Mouse (Mus musculus) hindbrain, postnatal 0 days (tissue): ENCODE results near the gene Rbm47. TPM values are rescaled to one million over a fixed set of nuclear protein-coding genes. Genes with fewer than 3 reads are reported as not detected.
"Not testable (repeated sequence)": the region's sequence is repeated elsewhere in the genome, so short reads cannot be mapped to it uniquely, and the experiment has no call there.

Experiments
- ATAC-seq: fragments of 200-750 bp; cut with Nextera tagmentation; 2 replicates; pipeline ENCODE4 v1.8.0; 2017; ENCODE audit warnings: mild to moderate bottlenecking, moderate TSS enrichment, moderate library complexity
- DNase-seq: peaks from one replicate; pipeline ENCODE4 v3.0.0-alpha.2; 2015; ENCODE audit warnings: low spot score
- H3K27ac ChIP-seq: fragments of 300-500 bp; sonication (generic); 2 replicates; pipeline ENCODE4 v1.5.1; 2014; ENCODE audit warnings: mild to moderate bottlenecking
- H3K27me3 ChIP-seq: fragments of 300-500 bp; sonication (generic); 2 replicates; pipeline ENCODE4 v1.6.1; 2014; ENCODE audit warnings: low read length, mixed read lengths; ENCODE audit not compliant: insufficient read depth
- H3K36me3 ChIP-seq: fragments of 300-500 bp; sonication (generic); 2 replicates; pipeline ENCODE4 v1.6.1; 2014; ENCODE audit warnings: low read length, mixed read lengths; ENCODE audit not compliant: insufficient read depth
- H3K4me1 ChIP-seq: fragments of 300-500 bp; sonication (generic); 2 replicates; pipeline ENCODE4 v1.6.1; 2014; ENCODE audit warnings: antibody characterized with exemption, low read length, mixed read lengths; ENCODE audit not compliant: insufficient read depth
- H3K4me2 ChIP-seq: fragments of 300-500 bp; sonication (generic); 2 replicates; pipeline ENCODE4 v1.6.1; 2014; ENCODE audit warnings: low read depth, mild to moderate bottlenecking, low read length, moderate library complexity, mixed read lengths
- H3K4me3 ChIP-seq: fragments of 300-500 bp; sonication (generic); 2 replicates; pipeline ENCODE4 v1.5.1; 2014; ENCODE audit warnings: low read length
- H3K9ac ChIP-seq: fragments of 300-500 bp; sonication (generic); replicated peaks from 2 replicates; pipeline ENCODE4 v1.6.1; 2014; ENCODE audit warnings: mild to moderate bottlenecking, low read length, moderate library complexity, mixed read lengths
- H3K9me3 ChIP-seq: fragments of 300-500 bp; sonication (generic); 2 replicates; pipeline ENCODE4 v1.6.1; 2016; ENCODE audit warnings: low read length, mixed read lengths
- CTCF ChIP-seq: IDR thresholded peaks from 2 replicates; pipeline ENCODE4 v1.5.1; 2016; ENCODE audit warnings: antibody characterized with exemption, control low read depth, low read depth
- WGBS: fragments of 180-500 bp; shearing (Covaris S2); extraction: QIAGEN DNeasy Blood & Tissue Kit; methylation state at CpG from one replicate; pipeline ENCODE4 v1.1.7; 2014; 5-methylcytosine and 5-hydroxymethylcytosine counted together
- polyA plus RNA-seq: library from polyadenylated mRNA; unstranded; fragments of >200 nt; fragmentation: Nextera tagmentation; extraction: Ambion mirVana; gene quantifications from 2 replicates; pipeline ENCODE4 v1.2.1, GENCODE M21; 2015
- total RNA-seq: library from RNA; depleted of rRNA; stranded (reverse); fragments of >200 nt; gene quantifications from 2 replicates; pipeline ENCODE4 v1.2.3, GENCODE M21; 2014

The Rbm47 gene
- total and polyA plus RNA-seq, 2 experiments from 2014 or later, result 2.5 to 5.0 TPM

DNA sequence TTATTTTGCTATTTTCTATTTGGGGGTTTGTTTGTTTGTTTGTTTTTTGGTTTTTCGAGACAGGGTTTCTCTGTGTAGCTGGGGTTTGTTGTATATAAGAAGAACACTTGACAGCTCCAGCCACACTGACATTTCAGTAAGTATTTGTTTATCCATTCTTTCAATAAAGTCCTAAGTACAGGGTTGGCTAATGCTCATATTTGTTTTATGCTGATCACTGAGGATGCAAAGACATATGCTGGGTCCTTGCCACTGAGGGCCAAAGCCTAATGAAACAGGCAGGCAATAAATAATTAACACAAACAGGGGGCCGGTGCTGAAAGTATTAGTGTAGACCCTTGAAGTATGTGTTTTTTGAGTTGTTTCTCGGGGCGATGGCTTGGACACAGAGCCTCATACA is 32.0 kb upstream of the Rbm47 start:
- Histone ChIP-seq H3K9ac (no peak overlapping the region), H3K27ac (no peak overlapping the region), H3K4me1 (no peaks in the 10 kb centered on the region), H3K27me3 (no peaks in the 10 kb centered on the region), H3K4me3 (no peak overlapping the region), H3K9me3 (no peaks in the 10 kb centered on the region), H3K4me2 (no peak overlapping the region), H3K36me3 (no peaks in the 10 kb centered on the region)
- no peak for DNase-seq
- 88% methylated on average over 4 of the region's 4 CpGs for WGBS
- TF ChIP-seq CTCF, result no peak
- ATAC-seq, result no peak

GRCm38 (mm10) chr5:66203424-66203823 is 30.5 kb upstream of the Rbm47 start:
- Histone ChIP-seq H3K36me3 (no peaks in the 10 kb centered on the region), H3K4me2 (no peak overlapping the region), H3K9ac (no peak overlapping the region), H3K4me3 (no peak overlapping the region), H3K27ac (no peak overlapping the region), H3K4me1 (no peaks in the 10 kb centered on the region), H3K9me3 (no peaks in the 10 kb centered on the region), H3K27me3 (no peaks in the 10 kb centered on the region)
- TF ChIP-seq CTCF, result no peak
- ATAC-seq, result no peak
- no peak for DNase-seq
- 84% methylated on average over 1 of the region's 1 CpGs for WGBS

DNA sequence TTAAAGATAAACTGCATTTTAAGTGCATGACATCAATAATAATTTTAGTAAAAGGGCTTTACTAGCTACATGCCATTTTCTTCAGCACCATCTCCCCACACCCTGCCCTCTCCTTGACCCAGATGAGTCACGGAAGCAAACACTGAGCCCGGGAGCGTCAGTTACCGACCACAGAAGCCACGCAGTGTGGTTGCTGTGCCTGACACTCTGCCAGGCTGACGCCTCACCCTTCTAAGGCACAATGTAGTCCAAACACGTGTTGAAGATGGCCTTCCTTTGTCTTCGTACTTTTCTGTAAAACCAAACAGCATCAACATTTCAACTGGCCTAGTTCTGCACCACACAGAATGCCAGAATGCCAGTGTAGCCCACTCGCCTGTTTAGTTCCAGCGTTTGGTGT is 27.1 kb upstream of the Rbm47 start:
- Histone ChIP-seq H3K4me3 (no peak overlapping the region), H3K9me3 (no peaks in the 10 kb centered on the region), H3K27me3 (no peaks in the 10 kb centered on the region), H3K4me2 (no peak overlapping the region), H3K27ac (no peak overlapping the region), H3K36me3 (no peaks in the 10 kb centered on the region), H3K9ac (no peak overlapping the region), H3K4me1 (no peaks in the 10 kb centered on the region)
- no peak for DNase-seq
- TF ChIP-seq CTCF, result no peak
- no peak for ATAC-seq
- WGBS, result 75% methylated on average over 10 of the region's 10 CpGs

- ATAC-seq (no peak), DNase-seq (no peak)
- Histone ChIP-seq H3K4me1 (no peaks in the 10 kb centered on the region), H3K9me3 (no peaks in the 10 kb centered on the region), H3K4me2 (no peak overlapping the region), H3K27ac (no peak overlapping the region), H3K36me3 (no peaks in the 10 kb centered on the region), H3K4me3 (no peak overlapping the region), H3K27me3 (no peaks in the 10 kb centered on the region), H3K9ac (no peak overlapping the region)
- 87% methylated on average over 10 of the region's 10 CpGs for WGBS
- TF ChIP-seq CTCF, result no peak
Measured at GRCm38 (mm10) chr5:66195323-66195722, 22.4 kb upstream of the Rbm47 start.

- H3K4me3 ChIP-seq, result no peak overlapping the region
- no peak overlapping the region for H3K4me2 ChIP-seq
- H3K27me3 ChIP-seq, result no peaks in the 10 kb centered on the region
- 92% methylated on average over 11 of the region's 11 CpGs for WGBS
- no peak for TF ChIP-seq CTCF
- no peak for ATAC-seq
- H3K9ac ChIP-seq, result no peak overlapping the region
- no peaks in the 10 kb centered on the region for H3K36me3 ChIP-seq
- DNase-seq, result no peak
- H3K9me3 ChIP-seq, result no peaks in the 10 kb centered on the region
- no peak overlapping the region for H3K27ac ChIP-seq
- no peaks in the 10 kb centered on the region for H3K4me1 ChIP-seq
Measured at GRCm38 (mm10) chr5:66193218-66193846, 20.4 kb upstream of the Rbm47 start.

DNA sequence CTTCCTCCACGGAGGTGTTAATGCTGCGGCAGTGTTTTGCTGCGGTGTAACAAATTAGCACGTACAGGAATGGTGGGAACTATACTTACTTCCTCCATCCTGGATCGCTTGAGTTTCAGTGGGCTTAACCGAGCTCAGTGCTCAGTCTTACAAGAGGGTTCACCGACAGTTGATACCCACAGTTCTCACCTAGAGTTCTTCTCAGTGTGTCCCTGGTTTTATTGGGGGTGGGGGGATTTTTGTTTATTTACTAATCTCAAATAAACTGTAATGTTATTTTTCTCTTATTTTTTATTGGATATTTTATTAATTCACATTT is 18.2 kb upstream of the Rbm47 start:
- DNase-seq, result no peak
- Histone ChIP-seq H3K4me2 (no peak overlapping the region), H3K27me3 (no peaks in the 10 kb centered on the region), H3K36me3 (no peaks in the 10 kb centered on the region), H3K27ac (no peak overlapping the region), H3K4me1 (no peaks in the 10 kb centered on the region), H3K4me3 (no peak overlapping the region), H3K9me3 (no peaks in the 10 kb centered on the region), H3K9ac (no peak overlapping the region)
- ATAC-seq, result no peak
- TF ChIP-seq CTCF, result no peak
- WGBS, result 92% methylated on average over 7 of the region's 7 CpGs

DNA sequence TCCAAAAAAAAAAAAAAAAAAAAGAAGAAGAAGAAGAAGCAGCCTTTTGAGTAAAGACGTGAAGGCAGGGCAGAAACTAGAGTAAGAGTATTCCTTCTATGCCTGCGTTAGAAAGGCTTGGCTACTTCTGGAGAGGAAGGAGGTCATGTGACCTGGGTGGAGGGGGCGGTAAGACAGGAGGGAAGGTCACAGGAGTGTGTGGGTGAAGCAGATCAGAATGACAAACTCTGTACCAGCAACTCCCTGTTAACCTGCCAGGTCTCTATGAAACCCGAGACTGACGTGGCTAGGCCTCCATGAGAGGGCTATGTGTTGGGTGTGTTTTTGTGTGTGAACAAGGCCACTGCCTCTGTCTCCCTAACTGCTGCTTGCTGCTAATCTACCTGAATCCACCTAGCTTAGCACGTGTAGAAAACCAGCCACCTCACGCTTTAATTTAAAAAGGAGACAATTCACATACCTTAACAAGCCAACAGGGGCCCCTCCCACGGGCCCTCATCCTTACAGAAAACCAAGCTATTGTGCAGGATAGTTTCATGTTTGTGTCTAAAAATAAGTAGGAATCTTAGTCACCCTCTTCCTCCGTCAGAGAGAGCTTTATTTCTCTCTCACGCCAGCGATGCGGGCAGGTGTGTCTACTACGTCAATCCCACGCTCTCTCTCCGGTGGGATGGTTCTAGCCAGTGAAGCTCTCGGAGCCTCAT is 17.7 kb upstream of the Rbm47 start:
- Histone ChIP-seq H3K4me1 (no peaks in the 10 kb centered on the region), H3K36me3 (no peaks in the 10 kb centered on the region), H3K27ac (no peak overlapping the region), H3K9ac (no peak overlapping the region), H3K27me3 (no peaks in the 10 kb centered on the region), H3K4me3 (no peak overlapping the region), H3K9me3 (no peaks in the 10 kb centered on the region), H3K4me2 (no peak overlapping the region)
- DNase-seq (no peak), ATAC-seq (no peak)
- WGBS, result 88% methylated on average over 16 of the region's 16 CpGs
- TF ChIP-seq CTCF, result no peak

GRCm38 (mm10) chr5:66188591-66188990 is 15.7 kb upstream of the Rbm47 start:
- not testable (repeated sequence) for DNase-seq, H3K9ac ChIP-seq, ATAC-seq, H3K4me1 ChIP-seq, H3K36me3 ChIP-seq, H3K9me3 ChIP-seq, H3K27ac ChIP-seq, H3K4me2 ChIP-seq, H3K27me3 ChIP-seq, H3K4me3 ChIP-seq
- WGBS, result 88% methylated on average over 5 of the region's 7 CpGs
